ENCODE assay signal across 8 mouse cellular contexts in genomic region chr1:106796542-106796924, GRCm38 (mm10). TPM values are rescaled to one million over a fixed set of nuclear protein-coding genes. Genes with fewer than 3 reads are reported as not detected.
DNase-seq lines count a peak whose midpoint lies in the region; ATAC-seq lines count a peak whose summit lies in the region.

TSS of gene Vps4b (minus strand) at chr1:106796728.

- peak; percentile 97 for DNase-seq in adipocyte (ENCODE audit: low spot score)
- peak; percentile 98 for DNase-seq in embryo, embryonic 10 days (ENCODE audit: low spot score)
- DNase-seq in gastrocnemius, postnatal 10 days = peak; percentile 85
- peak; percentile 98 for DNase-seq in induced T-regulatory cell, adult 2 months (ENCODE audit: low read depth)
- DNase-seq in left cerebral cortex, adult 9 months (ENCODE audit: low spot score in 2 of 2) = peak; percentile 82 to 93
- peak; percentile 88 for DNase-seq in right cerebral cortex, postnatal 14 days
- peak; percentile 84 to 92 for DNase-seq in urinary bladder, postnatal 36 days (ENCODE audit: low spot score in 2 of 2)

- ATAC-seq in megakaryocyte progenitor cell, adult 5-6 weeks (replicated peaks; ENCODE audit: poor library complexity) = peak; percentile 96

RNA-seq across cellular contexts. Expression of gene Vps4b, which starts in this region (rescaled TPM):
- 10 to 100 TPM; 31.6 to 39.2 TPM for total RNA-seq in gastrocnemius, postnatal 10 days (2021)
- 95.7 and 107 TPM in 2 replicates for total RNA-seq in megakaryocyte progenitor cell, adult 5-6 weeks (2015)
- 86.3 and 105 TPM in 2 replicates for total RNA-seq in megakaryocyte progenitor cell, adult 5-6 weeks (2017)

Comparison
In these comparisons a context has a peak if more than half of its experiments do, and no peak if none do; other contexts are left out.
1. Peak in every context shown above with its lines: DNase-seq and ATAC-seq.